Mouse (Mus musculus): ENCODE measurements around the gene Gstt4. TPM values are rescaled to one million over a fixed set of nuclear protein-coding genes. Genes with fewer than 3 reads are reported as not detected.
"Not testable (repeated sequence)": the region's sequence is repeated elsewhere in the genome, so short reads cannot be mapped to it uniquely, and the experiment has no call there.

The Gstt4 gene
- polyA plus RNA-seq, 1 experiment from 2014 or later: not detected

DNA sequence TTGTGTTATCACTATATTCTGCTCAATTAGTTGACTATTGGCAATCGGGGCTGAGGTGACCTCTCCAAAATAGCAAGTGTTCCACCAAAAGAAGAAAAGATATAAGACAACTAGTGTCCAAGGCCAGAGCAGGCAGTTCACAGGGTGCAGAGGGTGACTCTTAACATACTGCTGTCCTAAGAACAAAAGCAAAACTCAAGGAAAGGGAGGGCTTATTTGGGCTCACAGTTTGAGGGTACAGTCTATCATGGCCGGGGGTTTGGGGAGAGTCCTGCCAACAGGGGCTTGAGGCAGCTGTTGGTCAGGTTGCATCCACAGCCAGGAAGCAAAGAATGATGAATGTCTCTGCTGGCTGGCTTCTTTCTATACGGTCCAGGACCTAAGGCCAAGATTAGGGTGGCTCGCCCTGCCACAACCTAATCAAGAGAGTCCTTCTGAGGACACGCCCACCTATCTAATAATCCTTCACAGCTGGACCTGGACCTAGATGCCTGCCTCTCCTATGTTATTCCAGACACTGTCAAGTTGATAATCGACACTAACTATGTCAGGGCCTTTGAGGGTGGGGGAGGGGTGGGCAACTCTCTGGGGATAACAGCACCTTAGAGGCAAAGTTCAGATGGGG is 23.1 kb upstream of the Gstt4 start:
- H3K9me3 ChIP-seq (ENCODE audit: control insufficient read depth, low read depth, low read length): no peaks in the 10 kb centered on the region
- no peak overlapping the region for H3K9ac ChIP-seq (replicated peaks; ENCODE audit: low read depth, low read length)
- H3K27ac ChIP-seq (ENCODE audit: low read length): no peak overlapping the region
- ATAC-seq (ENCODE audit: insufficient number of reproducible peaks, insufficient read depth, low FRiP score, low read depth): no peak; the same call in 1 of the 2 replicates
- H3K4me3 ChIP-seq (ENCODE audit: low read depth, low read length): no peak overlapping the region
- no peak overlapping the region for H3K4me2 ChIP-seq (replicated peaks; ENCODE audit: low read depth, low read length)
- no peaks in the 10 kb centered on the region for H3K4me1 ChIP-seq (ENCODE audit: control insufficient read depth, insufficient read depth, low read length)
- no peaks in the 10 kb centered on the region for H3K36me3 ChIP-seq (ENCODE audit: control insufficient read depth, insufficient read depth, low read length)
- no peaks in the 10 kb centered on the region for H3K27me3 ChIP-seq (ENCODE audit: control insufficient read depth, insufficient read depth, low read length)
- WGBS: 65% methylated on average over 6 of the region's 6 CpGs

DNA sequence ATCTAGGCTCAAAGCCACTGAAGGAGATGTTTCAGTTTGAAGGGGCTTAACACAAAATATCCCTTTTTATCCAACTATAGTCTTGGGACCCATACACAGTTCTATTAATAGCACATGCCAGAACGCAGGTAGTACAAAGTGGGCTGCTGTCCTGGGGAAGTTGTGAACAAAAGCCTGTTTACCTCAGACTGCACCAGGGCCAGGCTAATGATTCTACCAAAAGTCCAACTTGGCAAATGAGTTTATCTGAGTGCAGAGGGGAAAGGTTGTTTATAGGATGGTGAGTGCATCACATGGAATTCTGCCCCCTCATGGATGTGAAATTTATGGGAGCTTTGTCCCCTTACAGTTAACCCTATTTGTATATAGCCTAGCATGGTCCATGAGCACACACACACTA is 22.5 kb upstream of the Gstt4 start:
- no peak for ATAC-seq (ENCODE audit: insufficient number of reproducible peaks, insufficient read depth, low FRiP score, low read depth)
- no peak overlapping the region for H3K4me3 ChIP-seq (ENCODE audit: low read depth, low read length)

GRCm38 (mm10) chr10:75843898-75844297 is 21.6 kb upstream of the Gstt4 start:
- not testable (repeated sequence) for H3K4me2 ChIP-seq (replicated peaks; ENCODE audit: low read depth, low read length); H3K27me3 ChIP-seq (ENCODE audit: control insufficient read depth, insufficient read depth, low read length); H3K27ac ChIP-seq (ENCODE audit: low read length); H3K4me1 ChIP-seq (ENCODE audit: control insufficient read depth, insufficient read depth, low read length); H3K4me3 ChIP-seq (ENCODE audit: low read depth, low read length); H3K9ac ChIP-seq (replicated peaks; ENCODE audit: low read depth, low read length); H3K36me3 ChIP-seq (ENCODE audit: control insufficient read depth, insufficient read depth, low read length); H3K9me3 ChIP-seq (ENCODE audit: control insufficient read depth, low read depth, low read length); ATAC-seq (ENCODE audit: insufficient number of reproducible peaks, insufficient read depth, low FRiP score, low read depth)
- WGBS: 70% methylated on average over 6 of the region's 6 CpGs

More for the DNA sequence above, 22.5 kb upstream of the Gstt4 start:
- Histone ChIP-seq H3K27ac (ENCODE audit: low read length) (no peak overlapping the region), H3K4me2 (replicated peaks; ENCODE audit: low read depth, low read length) (no peak overlapping the region), H3K4me1 (ENCODE audit: control insufficient read depth, insufficient read depth, low read length) (no peaks in the 10 kb centered on the region), H3K36me3 (ENCODE audit: control insufficient read depth, insufficient read depth, low read length) (no peaks in the 10 kb centered on the region), H3K27me3 (ENCODE audit: control insufficient read depth, insufficient read depth, low read length) (no peaks in the 10 kb centered on the region), H3K9ac (replicated peaks; ENCODE audit: low read depth, low read length) (no peak overlapping the region), H3K9me3 (ENCODE audit: control insufficient read depth, low read depth, low read length) (no peaks in the 10 kb centered on the region)
- 58% methylated on average over 1 of the region's 1 CpGs for WGBS

- WGBS: 81% methylated on average over 10 of the region's 10 CpGs
- Histone ChIP-seq H3K9ac (replicated peaks; ENCODE audit: low read depth, low read length) (no peak overlapping the region), H3K4me1 (ENCODE audit: control insufficient read depth, insufficient read depth, low read length) (peaks cover 15% of the 10 kb centered on the region; the same call in 1 of the 2 replicates), H3K4me2 (replicated peaks; ENCODE audit: low read depth, low read length) (no peak overlapping the region), H3K27ac (ENCODE audit: low read length) (no peak overlapping the region), H3K27me3 (ENCODE audit: control insufficient read depth, insufficient read depth, low read length) (no peaks in the 10 kb centered on the region), H3K36me3 (ENCODE audit: control insufficient read depth, insufficient read depth, low read length) (no peaks in the 10 kb centered on the region), H3K9me3 (ENCODE audit: control insufficient read depth, low read depth, low read length) (no peaks in the 10 kb centered on the region), H3K4me3 (ENCODE audit: low read depth, low read length) (no peak overlapping the region)
- no peak for ATAC-seq (ENCODE audit: insufficient number of reproducible peaks, insufficient read depth, low FRiP score, low read depth)
Measured at GRCm38 (mm10) chr10:75839092-75839491, 16.7 kb upstream of the Gstt4 start.

DNA sequence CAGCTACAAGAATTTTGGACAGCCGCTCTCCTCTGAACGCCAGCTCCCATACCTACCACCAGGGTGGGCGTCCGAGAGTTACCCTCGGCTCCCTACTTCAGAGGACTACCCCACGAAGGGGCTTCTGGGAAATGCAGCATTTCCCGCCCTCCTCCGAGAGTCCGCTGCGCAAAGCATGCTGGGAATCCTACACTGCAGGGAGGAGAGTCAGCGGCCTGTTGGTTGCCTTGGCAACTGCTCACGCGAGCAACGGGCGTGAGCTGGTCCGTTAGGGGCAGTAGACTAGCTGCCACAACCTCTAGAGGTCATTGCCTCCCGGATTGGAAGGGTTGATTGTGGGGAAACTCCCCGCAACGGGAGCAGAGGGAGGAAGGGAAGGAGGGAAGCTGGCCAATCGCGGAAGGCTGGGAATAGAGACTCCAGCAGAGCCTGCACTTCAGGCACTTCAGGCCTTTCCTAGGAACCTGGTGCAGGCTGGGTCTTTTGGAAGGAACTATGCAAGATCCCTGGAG is 15.0 kb upstream of the Gstt4 start, which contains the start of gene Gstt2:
Gene Gstt2 (minus strand): TSS at position 177 of the 512 bp plus-strand sequence.
- ATAC-seq (ENCODE audit: insufficient number of reproducible peaks, insufficient read depth, low FRiP score, low read depth): peak; percentile 83
- 1% methylated on average over 21 of the region's 21 CpGs for WGBS
- no peaks in the 10 kb centered on the region for H3K36me3 ChIP-seq (ENCODE audit: control insufficient read depth, insufficient read depth, low read length)
- H3K4me1 ChIP-seq (ENCODE audit: control insufficient read depth, insufficient read depth, low read length): peaks cover 20% of the 10 kb centered on the region
- H3K27ac ChIP-seq (ENCODE audit: low read length): peak within 1 kb of the TSS; percentile 83
- H3K4me2 ChIP-seq (replicated peaks; ENCODE audit: low read depth, low read length): peak within 1 kb of the TSS; percentile 55
- H3K9ac ChIP-seq (replicated peaks; ENCODE audit: low read depth, low read length): peak within 1 kb of the TSS; percentile 41
- H3K27me3 ChIP-seq (ENCODE audit: control insufficient read depth, insufficient read depth, low read length): no peaks in the 10 kb centered on the region
- H3K4me3 ChIP-seq (ENCODE audit: low read depth, low read length): peak within 1 kb of the TSS; percentile 32
- H3K9me3 ChIP-seq (ENCODE audit: control insufficient read depth, low read depth, low read length): no peaks in the 10 kb centered on the region

- 19% methylated on average over 9 of the region's 10 CpGs for WGBS
- peak; percentile 2; the same call in 1 of the 2 replicates for ATAC-seq (ENCODE audit: insufficient number of reproducible peaks, insufficient read depth, low FRiP score, low read depth)
Measured at GRCm38 (mm10) chr10:75835761-75836531, 13.6 kb upstream of the Gstt4 start.

DNA sequence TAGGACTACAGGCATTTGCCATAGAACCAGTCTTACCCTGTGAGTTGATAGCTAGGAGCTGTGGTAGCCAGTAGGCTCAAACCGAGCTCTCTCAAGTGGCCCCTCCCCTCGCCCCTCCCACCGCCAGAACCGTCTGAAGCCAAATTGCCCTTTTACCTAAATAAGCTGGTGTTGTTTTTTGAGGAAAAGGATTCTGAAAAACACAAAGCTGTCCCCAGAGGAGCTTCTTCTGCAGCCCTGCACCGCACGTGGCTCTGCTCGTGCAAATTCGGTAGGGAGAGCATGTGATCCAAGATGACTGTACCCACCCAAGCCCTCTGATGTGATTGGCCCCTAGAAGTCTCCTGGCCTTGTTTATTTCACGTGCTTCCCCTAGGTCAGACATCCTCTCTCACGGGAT is 13.0 kb upstream of the Gstt4 start:
- peaks cover 20% of the 10 kb centered on the region for H3K4me1 ChIP-seq (ENCODE audit: control insufficient read depth, insufficient read depth, low read length)
- H3K27me3 ChIP-seq (ENCODE audit: control insufficient read depth, insufficient read depth, low read length): no peaks in the 10 kb centered on the region
- WGBS: 2% methylated on average over 10 of the region's 10 CpGs
- no peaks in the 10 kb centered on the region for H3K36me3 ChIP-seq (ENCODE audit: control insufficient read depth, insufficient read depth, low read length)
- no peak overlapping the region for H3K27ac ChIP-seq (ENCODE audit: low read length)
- no peaks in the 10 kb centered on the region for H3K9me3 ChIP-seq (ENCODE audit: control insufficient read depth, low read depth, low read length)
- H3K4me3 ChIP-seq (ENCODE audit: low read depth, low read length): peak overlapping the region; percentile 27; the same call in 1 of the 2 replicates
- peak; percentile 34; the same call in 1 of the 2 replicates for ATAC-seq (ENCODE audit: insufficient number of reproducible peaks, insufficient read depth, low FRiP score, low read depth)
- H3K4me2 ChIP-seq (replicated peaks; ENCODE audit: low read depth, low read length): peak overlapping the region; percentile 55
- H3K9ac ChIP-seq (replicated peaks; ENCODE audit: low read depth, low read length): no peak overlapping the region; the same call in 1 of the 2 replicates

More at GRCm38 (mm10) chr10:75835761-75836531, 13.6 kb upstream of the Gstt4 start:
- Histone ChIP-seq H3K4me1 (ENCODE audit: control insufficient read depth, insufficient read depth, low read length) (peaks cover 20% of the 10 kb centered on the region), H3K9ac (replicated peaks; ENCODE audit: low read depth, low read length) (no peak overlapping the region; the same call in 1 of the 2 replicates), H3K27me3 (ENCODE audit: control insufficient read depth, insufficient read depth, low read length) (no peaks in the 10 kb centered on the region), H3K36me3 (ENCODE audit: control insufficient read depth, insufficient read depth, low read length) (no peaks in the 10 kb centered on the region), H3K4me3 (ENCODE audit: low read depth, low read length) (peak overlapping the region; percentile 27; the same call in 1 of the 2 replicates), H3K4me2 (replicated peaks; ENCODE audit: low read depth, low read length) (peak overlapping the region; percentile 55), H3K27ac (ENCODE audit: low read length) (peak overlapping the region; percentile 73; the same call in 1 of the 2 replicates), H3K9me3 (ENCODE audit: control insufficient read depth, low read depth, low read length) (no peaks in the 10 kb centered on the region)

DNA sequence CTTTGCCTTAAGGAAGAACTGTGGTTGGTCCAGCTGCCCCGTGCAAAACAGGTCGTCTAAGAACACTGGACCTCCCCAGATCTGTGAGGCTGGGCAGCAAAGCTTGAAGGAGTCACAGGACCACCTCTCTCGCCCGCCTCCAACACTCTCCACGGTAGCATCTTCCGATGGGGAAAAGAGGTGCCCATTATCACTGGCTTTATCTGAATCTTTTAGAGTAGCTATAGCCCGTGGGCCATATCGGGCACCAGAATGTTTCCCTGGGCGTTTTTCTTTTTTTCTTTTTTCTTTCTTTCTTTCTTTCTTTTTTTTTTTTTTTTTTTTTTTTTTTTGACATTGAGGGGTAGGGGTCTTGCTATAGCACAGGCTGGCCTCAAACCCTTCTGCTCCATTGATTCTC is 12.4 kb upstream of the Gstt4 start:
- H3K4me2 ChIP-seq (replicated peaks; ENCODE audit: low read depth, low read length): peak overlapping the region; percentile 55
- ATAC-seq (ENCODE audit: insufficient number of reproducible peaks, insufficient read depth, low FRiP score, low read depth): no peak
- WGBS: 11% methylated on average over 9 of the region's 9 CpGs
- H3K36me3 ChIP-seq (ENCODE audit: control insufficient read depth, insufficient read depth, low read length): no peaks in the 10 kb centered on the region
- H3K9ac ChIP-seq (replicated peaks; ENCODE audit: low read depth, low read length): peak overlapping the region; percentile 4; the same call in 1 of the 2 replicates
- peaks cover 20% of the 10 kb centered on the region for H3K4me1 ChIP-seq (ENCODE audit: control insufficient read depth, insufficient read depth, low read length)
- H3K4me3 ChIP-seq (ENCODE audit: low read depth, low read length): peak overlapping the region; percentile 27
- no peaks in the 10 kb centered on the region for H3K9me3 ChIP-seq (ENCODE audit: control insufficient read depth, low read depth, low read length)
- H3K27ac ChIP-seq (ENCODE audit: low read length): peak overlapping the region; percentile 12; the same call in 1 of the 2 replicates
- H3K27me3 ChIP-seq (ENCODE audit: control insufficient read depth, insufficient read depth, low read length): no peaks in the 10 kb centered on the region

All from stomach, embryonic 14.5 days (tissue).